Mouse (Mus musculus) adrenal gland, adult 18-20 months (tissue): Measurements from ENCODE around the gene Ndufaf3. TPM values are rescaled to one million over a fixed set of nuclear protein-coding genes. Genes with fewer than 3 reads are reported as not detected.
A peak's percentile ranks its signal among the peaks of the same experiment; 100 is the strongest.

ENCODE experiments used
- DNase-seq, 2 experiments: peaks; one replicate each; pipeline ENCODE4 v3.0.0; 2021 to 2022; ENCODE audit warnings: low spot score in 2 of 2
- total RNA-seq, 2 experiments: library from RNA; stranded (reverse); gene quantifications; 1 replicate in 1 of 2; 2 replicates in 1 of 2; pipeline ENCODE4 v1.2.3; 2021

The Ndufaf3 gene
- total RNA-seq, 2 experiments from 2014 or later = 50.8 to 51.0 TPM

- DNase-seq = peak; percentile 32 to 52
These were observed 6.8 kb upstream of the Ndufaf3 start for GRCm38 (mm10) chr9:108573774-108574690.

- DNase-seq = no peak
These were observed 5.1 kb upstream of the Ndufaf3 start for GRCm38 (mm10) chr9:108572321-108572720.

GRCm38 (mm10) chr9:108571401-108571973 is 4.3 kb upstream of the Ndufaf3 start:
- no peak for DNase-seq

GRCm38 (mm10) chr9:108570207-108570896 is 3.1 kb upstream of the Ndufaf3 start:
- peak; percentile 75 to 78 for DNase-seq

- DNase-seq = peak; percentile 75 to 77
These were observed 2.4 kb upstream of the Ndufaf3 start, which contains the start of gene Dalrd3 for GRCm38 (mm10) chr9:108569381-108570206. Gene Dalrd3, plus strand, starts transcription at chr9:108569886.

- DNase-seq = peak in 1 of 2 experiments; percentile 25
These were observed 1.3 kb upstream of the Ndufaf3 start for GRCm38 (mm10) chr9:108568511-108568921.

GRCm38 (mm10) chr9:108567931-108568419 is 741 bp upstream of the Ndufaf3 start:
- peak in 1 of 2 experiments; percentile 34 for DNase-seq

- DNase-seq = no peak
These were observed 1.1 kb downstream of the Ndufaf3 start for GRCm38 (mm10) chr9:108565881-108566814.

GRCm38 (mm10) chr9:108564131-108564530 is 3.1 kb downstream of the Ndufaf3 start:
- DNase-seq = no peak

GRCm38 (mm10) chr9:108563671-108564070 is 3.6 kb downstream of the Ndufaf3 start:
- DNase-seq = no peak

GRCm38 (mm10) chr9:108560227-108560841 is 6.9 kb downstream of the Ndufaf3 start, which contains the start of gene Impdh2:
Gene Impdh2, plus strand, starts transcription at chr9:108560286.
- DNase-seq = peak; percentile 93

- DNase-seq = no peak
These were observed 8.1 kb downstream of the Ndufaf3 start for GRCm38 (mm10) chr9:108559169-108559568.

GRCm38 (mm10) chr9:108546875-108547274 is 20.4 kb downstream of the Ndufaf3 start:
- no peak for DNase-seq

- DNase-seq = no peak
These were observed 21.2 kb downstream of the Ndufaf3 start for GRCm38 (mm10) chr9:108545986-108546385.

GRCm38 (mm10) chr9:108540846-108541245 is 26.4 kb downstream of the Ndufaf3 start:
- DNase-seq = no peak

GRCm38 (mm10) chr9:108531496-108531895 is 35.7 kb downstream of the Ndufaf3 start:
- DNase-seq = no peak

- no peak for DNase-seq
These were observed 36.3 kb downstream of the Ndufaf3 start for GRCm38 (mm10) chr9:108530954-108531353.

- DNase-seq = no peak
These were observed 41.8 kb downstream of the Ndufaf3 start for GRCm38 (mm10) chr9:108525400-108525799.

GRCm38 (mm10) chr9:108523341-108523740 is 43.9 kb downstream of the Ndufaf3 start:
- no peak for DNase-seq
